Mouse (Mus musculus) embryonic fibroblast, embryonic 13.5 days (primary cell): ENCODE measurements around the gene Rnf212. TPM values are rescaled to one million over a fixed set of nuclear protein-coding genes. Genes with fewer than 3 reads are reported as not detected.
"Not testable (repeated sequence)": the region's sequence is repeated elsewhere in the genome, so short reads cannot be mapped to it uniquely, and the experiment has no call there.

ENCODE experiments used
- H3K27ac ChIP-seq: 2 replicates; pipeline ENCODE4 v1.5.1; 2012; ENCODE audit warnings: low read length, control low read depth, inconsistent platforms; ENCODE audit not compliant: insufficient read depth
- H3K4me1 ChIP-seq: 2 replicates; pipeline ENCODE4 v1.6.1; 2011; ENCODE audit warnings: low read length; ENCODE audit not compliant: control insufficient read depth, insufficient read depth
- H3K4me3 ChIP-seq: 2 replicates; pipeline ENCODE4 v1.5.1; 2011; ENCODE audit warnings: mild to moderate bottlenecking, control low read depth, low read length; ENCODE audit not compliant: insufficient read depth
- CTCF ChIP-seq: IDR thresholded peaks from 2 replicates; pipeline ENCODE4 v1.5.1; 2011; ENCODE audit warnings: mild to moderate bottlenecking, control low read depth, low read length, moderate library complexity, borderline replicate concordance; ENCODE audit not compliant: insufficient read depth
- POLR2A ChIP-seq: IDR thresholded peaks from 2 replicates; pipeline ENCODE4 v1.6.1; 2011; ENCODE audit warnings: low read depth, mild to moderate bottlenecking, control low read depth, low read length, moderate library complexity
- polyA plus RNA-seq: library from polyadenylated mRNA; stranded (reverse); fragments of >200 nt; gene quantifications from 2 replicates; pipeline ENCODE4 v1.2.4, GENCODE M21; 2011; ENCODE audit warnings: low read depth; ENCODE audit not compliant: missing spikeins, insufficient read length

Rnf212 gene
- polyA plus RNA-seq: not detected in 2 replicates

- no peak within 1 kb of the TSS for H3K4me3 ChIP-seq
- TF ChIP-seq CTCF (no peak), POLR2A (no peak)
Observed at GRCm38 (mm10) chr5:108774630-108775306, at the start of gene Rnf212. Rnf212 (minus strand) TSS chr5:108774982.

DNA sequence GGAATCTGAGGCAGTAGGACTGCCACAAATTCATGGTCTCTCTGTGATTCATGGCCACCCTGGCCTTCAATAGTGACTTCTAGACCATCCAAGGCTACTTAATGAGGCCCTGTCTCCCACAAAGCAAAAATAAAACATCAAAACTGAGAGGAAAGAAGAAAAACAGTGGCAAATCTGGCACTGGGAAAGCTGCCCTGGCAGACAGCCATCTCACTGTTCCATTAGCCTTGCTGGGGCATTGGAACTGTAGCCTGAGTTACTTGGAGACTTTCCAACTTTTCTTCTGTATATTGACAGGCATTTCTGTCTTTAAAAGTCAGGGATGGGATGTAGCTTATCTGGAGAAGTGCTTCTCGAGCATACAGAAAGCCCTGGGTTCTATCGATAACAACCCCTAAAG is 48.5 kb upstream of the Rnf212 start:
- no peak for TF ChIP-seq POLR2A
- TF ChIP-seq CTCF: no peak
- Histone ChIP-seq H3K27ac (no peak overlapping the region), H3K4me1 (no peaks in the 10 kb centered on the region), H3K4me3 (no peak overlapping the region)

More at GRCm38 (mm10) chr5:108774630-108775306, at the start of gene Rnf212:
- Histone ChIP-seq H3K4me1 (no peaks in the 10 kb centered on the region), H3K27ac (no peak within 1 kb of the TSS)

DNA sequence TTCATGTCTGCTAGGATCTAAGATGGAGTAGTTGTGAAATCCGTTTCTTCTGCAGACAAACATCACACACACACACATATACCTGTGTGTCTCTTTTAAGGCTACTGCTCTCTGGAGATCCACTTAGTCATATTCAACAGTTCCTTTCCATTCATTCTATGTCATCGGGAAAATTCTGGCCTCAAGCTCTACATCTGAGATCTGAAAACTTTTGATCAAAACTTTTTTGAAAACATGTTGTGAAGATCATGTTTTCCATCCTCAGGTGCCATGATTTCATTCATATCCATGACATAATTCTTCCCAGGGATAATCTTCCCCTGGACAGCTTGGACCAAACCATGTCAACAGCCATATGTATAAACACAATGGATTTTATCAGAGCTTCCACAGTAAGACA is 34.0 kb upstream of the Rnf212 start, which contains the start of gene Vmn2r8:
Vmn2r8 (minus strand) TSS at position 101 of the 400 bp plus-strand sequence.
- not testable (repeated sequence) for H3K4me1 ChIP-seq, H3K4me3 ChIP-seq, H3K27ac ChIP-seq

DNA sequence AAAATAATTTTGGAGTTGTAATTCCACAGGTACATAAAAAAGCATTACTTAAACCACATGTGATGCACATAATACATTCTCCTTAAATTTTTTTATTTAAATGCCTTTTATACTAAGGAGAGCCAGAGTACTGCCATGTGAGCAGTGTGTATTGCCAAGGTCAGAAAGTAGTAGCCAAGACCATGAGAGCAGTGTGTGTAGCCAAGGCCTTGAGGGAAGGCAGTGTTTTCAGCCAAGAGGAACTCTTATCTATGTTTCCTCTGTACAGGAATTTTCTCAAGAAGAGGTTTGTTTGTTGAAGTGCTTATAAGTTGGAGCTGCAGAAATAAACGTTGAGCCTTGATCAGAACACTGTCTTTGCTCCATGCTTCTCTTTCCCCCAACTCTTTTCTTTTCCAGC is 28.9 kb upstream of the Rnf212 start:
- no peak overlapping the region for H3K4me3 ChIP-seq
- TF ChIP-seq POLR2A (no peak), CTCF (no peak)
- H3K27ac ChIP-seq: no peak overlapping the region
- H3K4me1 ChIP-seq: no peaks in the 10 kb centered on the region

- H3K4me1 ChIP-seq, H3K4me3 ChIP-seq, H3K27ac ChIP-seq: not testable (repeated sequence)
Observed at GRCm38 (mm10) chr5:108795263-108795662, 20.5 kb upstream of the Rnf212 start, which contains the start of gene Tmed11. Tmed11 (minus strand) TSS chr5:108795363.

DNA sequence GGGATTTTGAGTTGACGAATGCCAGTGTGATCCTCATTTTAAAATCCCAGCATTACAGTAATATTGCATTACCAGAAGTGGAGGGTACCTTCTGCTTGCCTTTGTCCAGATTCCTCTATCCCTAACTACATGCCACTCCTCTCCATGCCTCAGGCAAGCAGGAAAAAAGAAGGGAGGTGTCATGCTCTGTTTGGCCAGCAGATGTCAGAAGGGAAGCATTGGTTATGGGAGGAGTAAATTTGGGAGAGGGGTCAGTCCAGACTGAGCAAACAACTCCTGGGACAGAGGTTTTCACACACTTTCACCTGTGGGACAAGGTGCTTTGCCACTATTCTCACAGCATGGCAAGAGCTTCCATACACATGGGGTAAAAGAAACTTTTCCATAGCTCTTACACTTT is 15.6 kb upstream of the Rnf212 start:
- H3K4me1 ChIP-seq, H3K27ac ChIP-seq: not testable (repeated sequence)

GRCm38 (mm10) chr5:108760002-108760401 is 14.8 kb downstream of the Rnf212 start:
- Histone ChIP-seq H3K27ac (no peak overlapping the region), H3K4me3 (no peak overlapping the region), H3K4me1 (no peaks in the 10 kb centered on the region)
- TF ChIP-seq CTCF: no peak
- TF ChIP-seq POLR2A: no peak

More for the DNA sequence above, 15.6 kb upstream of the Rnf212 start:
- not testable (repeated sequence) for H3K4me3 ChIP-seq

GRCm38 (mm10) chr5:108758396-108758795 is 16.4 kb downstream of the Rnf212 start:
- no peak for TF ChIP-seq CTCF
- TF ChIP-seq POLR2A: no peak
- Histone ChIP-seq H3K4me1 (no peaks in the 10 kb centered on the region), H3K4me3 (no peak overlapping the region), H3K27ac (no peak overlapping the region)

- H3K4me1 ChIP-seq, H3K27ac ChIP-seq, H3K4me3 ChIP-seq: not testable (repeated sequence)
Observed at GRCm38 (mm10) chr5:108751258-108751657, 23.5 kb downstream of the Rnf212 start.

DNA sequence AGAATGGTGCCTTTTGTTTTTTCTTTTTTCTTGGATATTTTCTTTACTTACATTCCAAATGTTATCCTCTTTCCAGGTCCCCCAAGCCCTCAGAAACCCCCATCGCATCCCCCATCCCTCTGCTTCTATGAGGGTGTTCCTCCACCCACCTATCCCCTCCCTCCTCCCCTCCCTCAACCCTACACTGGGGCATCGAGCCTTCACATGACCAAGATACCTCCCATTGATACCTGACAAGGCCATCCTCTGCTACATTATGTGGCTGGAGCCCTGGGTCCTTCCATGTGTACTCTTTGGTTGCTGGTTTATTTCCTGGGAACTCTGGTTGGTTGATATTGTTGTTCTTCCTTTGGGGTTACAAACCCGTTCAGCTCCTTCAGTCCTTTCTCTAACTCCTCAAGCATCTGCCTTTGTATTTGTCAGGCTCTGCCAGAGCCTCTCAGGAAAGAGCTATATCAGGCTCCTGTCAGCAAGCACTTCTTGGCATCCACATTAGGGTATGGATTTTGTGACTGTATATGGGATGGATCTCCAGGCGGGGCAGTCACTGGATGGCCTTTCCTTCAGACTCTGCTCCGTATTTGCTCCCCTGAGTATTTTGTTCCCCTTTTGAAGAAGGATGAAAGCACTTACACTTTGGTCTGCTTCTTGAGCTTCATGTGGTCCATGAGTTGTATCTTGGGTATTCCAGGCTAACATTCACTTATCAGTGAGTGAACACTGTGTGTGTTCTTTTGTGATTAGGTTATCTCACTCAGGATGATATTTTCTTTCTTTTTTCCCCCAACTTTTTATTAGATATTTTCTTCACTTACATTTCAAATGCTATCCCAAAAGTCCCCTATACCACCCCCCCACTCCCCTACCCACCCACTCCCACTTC is 24.2 kb downstream of the Rnf212 start:
- Histone ChIP-seq H3K4me3 (no peak overlapping the region), H3K4me1 (no peaks in the 10 kb centered on the region), H3K27ac (no peak overlapping the region)
- TF ChIP-seq POLR2A (no peak), CTCF (no peak)

DNA sequence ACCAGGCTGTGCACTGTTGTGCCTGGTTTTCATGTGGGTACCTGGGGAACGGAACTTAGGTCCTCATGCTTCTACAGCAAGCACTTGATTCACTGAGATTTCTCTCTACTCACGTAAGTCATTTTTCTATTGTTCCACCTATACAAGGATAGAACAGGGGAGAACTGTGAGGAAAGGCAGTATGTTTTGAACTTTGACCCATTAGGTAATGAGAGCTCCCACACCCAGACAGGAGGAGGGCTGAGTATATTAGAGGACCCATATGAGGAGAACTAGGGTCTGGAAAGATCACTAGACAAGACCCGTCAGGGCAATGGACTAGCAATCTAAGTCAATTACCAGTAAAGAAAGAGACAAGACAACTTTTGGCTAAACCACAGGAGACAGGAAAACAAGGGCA is 30.2 kb downstream of the Rnf212 start:
- Histone ChIP-seq H3K4me3 (no peak overlapping the region), H3K27ac (no peak overlapping the region), H3K4me1 (no peaks in the 10 kb centered on the region)
- TF ChIP-seq POLR2A (no peak), CTCF (no peak)
